Mouse (Mus musculus) thymus, adult 2 months (tissue): ENCODE results near the gene C8a.

Source experiments
- CTCF ChIP-seq: fragments of 200-500 bp; IDR thresholded peaks from 2 replicates; pipeline ENCODE4 v1.5.1; 2012; ENCODE audit warnings: mild to moderate bottlenecking, control low read depth, low read length, moderate library complexity, borderline replicate concordance; ENCODE audit not compliant: control insufficient read depth, poor library complexity, insufficient read depth; ENCODE audit errors: extremely low read depth
- POLR2A ChIP-seq: fragments of 200-500 bp; IDR thresholded peaks from 2 replicates; pipeline ENCODE4 v1.6.1; 2012; ENCODE audit warnings: mild to moderate bottlenecking, low read length, control low read depth, moderate library complexity; ENCODE audit not compliant: control insufficient read depth, poor library complexity, insufficient read depth; ENCODE audit errors: extremely low read depth

DNA sequence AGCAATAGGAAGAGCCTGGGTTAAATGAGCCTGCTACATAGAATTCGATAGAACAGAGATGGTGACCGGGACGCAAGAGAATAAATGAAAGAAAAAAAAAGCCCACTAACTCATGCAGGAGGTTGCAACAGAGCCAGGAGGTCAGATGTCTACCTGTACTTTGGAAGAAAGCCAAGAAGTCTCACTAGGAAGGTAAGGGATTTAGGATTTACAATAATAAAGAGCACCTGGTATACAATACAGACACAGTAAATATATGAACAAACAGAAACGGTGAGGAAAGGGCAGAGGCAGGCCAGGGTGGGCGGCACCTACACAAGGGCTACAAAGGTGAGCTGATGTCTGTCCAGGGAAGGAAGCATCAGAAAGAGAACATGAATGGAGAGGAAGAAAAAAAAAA lies 34.0 kb downstream of the C8a start:
- no peak for TF ChIP-seq POLR2A
- TF ChIP-seq CTCF, result no peak
